Mouse (Mus musculus) urinary bladder, adult 2 months (tissue): ENCODE data around the gene Gm6482. TPM values are rescaled to one million over a fixed set of nuclear protein-coding genes. Genes with fewer than 3 reads are reported as not detected.
"Not testable (repeated sequence)": the region's sequence is repeated elsewhere in the genome, so short reads cannot be mapped to it uniquely, and the experiment has no call there.

Experiments used
- DNase-seq: peaks from one replicate; pipeline ENCODE4 v3.0.0; 2022; ENCODE audit warnings: low spot score
- polyA plus RNA-seq: library from polyadenylated mRNA; depleted of rRNA; stranded (reverse); fragments of >200 nt; gene quantifications from 2 replicates; pipeline ENCODE4 v1.2.3, GENCODE M21; 2012; rRNA removed

Gene Gm6482
- polyA plus RNA-seq: not detected in 2 replicates

GRCm38 (mm10) chr14:41408181-41408580 is at the start of gene Gm6482:
Gene Gm6482, minus strand, starts transcription at chr14:41408281.
- DNase-seq: not testable (repeated sequence)

- not testable (repeated sequence) for DNase-seq
Observed at GRCm38 (mm10) chr14:41453418-41453817, 45.3 kb upstream of the Gm6482 start, which contains the start of gene Gm7954. Gene Gm7954, minus strand, starts transcription at chr14:41453518.

- not testable (repeated sequence) for DNase-seq
Observed at GRCm38 (mm10) chr14:41425393-41426075, 17.5 kb upstream of the Gm6482 start.

DNA sequence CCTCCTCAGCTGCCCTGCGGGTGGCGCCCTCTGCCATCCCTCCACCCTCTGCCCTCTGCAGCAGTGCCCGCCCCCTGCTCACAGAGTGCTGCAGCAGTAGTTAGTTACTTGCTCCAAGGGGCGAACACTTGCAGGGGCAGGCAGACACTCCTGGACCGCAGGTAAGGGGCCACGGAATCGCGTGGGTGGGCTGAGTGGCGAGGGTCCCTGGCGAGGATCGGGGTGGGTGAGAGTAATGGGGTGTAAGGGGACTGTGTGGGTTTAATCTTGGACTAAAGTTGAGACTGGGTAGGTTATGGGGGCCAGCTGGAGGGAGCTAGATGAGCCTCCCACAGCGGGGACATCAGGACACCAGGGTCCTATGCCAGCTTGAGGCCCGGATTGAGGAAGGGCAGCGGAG is 16.6 kb upstream of the Gm6482 start:
- DNase-seq: not testable (repeated sequence)

DNA sequence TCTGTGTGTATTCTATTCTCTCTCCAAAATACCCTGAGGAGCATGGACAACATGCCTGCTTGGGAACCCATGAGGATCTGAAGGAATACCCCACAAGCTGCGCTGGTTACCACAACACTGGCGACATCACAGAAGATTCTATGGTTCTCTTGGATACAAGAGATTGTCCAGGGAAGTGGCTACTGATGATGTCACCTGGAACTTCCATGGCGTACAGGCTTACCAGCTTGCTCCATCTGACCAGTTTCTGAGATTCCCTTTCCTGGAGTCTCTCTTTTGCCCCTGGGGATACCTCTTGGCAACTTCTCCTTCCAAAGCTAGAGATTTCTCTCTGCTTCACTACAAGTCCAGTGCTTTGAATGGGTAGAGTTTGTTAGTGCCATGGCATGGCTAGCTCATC is 21.8 kb downstream of the Gm6482 start, which contains the start of gene Gm7945:
Gm7945 (minus strand) TSS at position 101 of the 400 bp plus-strand sequence.
- not testable (repeated sequence) for DNase-seq

Other genes with a start within 250 kb of the Gm6482 start
- gene Sftpd, start 223.1 kb downstream of the Gm6482 start, polyA plus RNA-seq: not detected in 2 replicates
- gene Gm2832, start 129.5 kb downstream of the Gm6482 start, polyA plus RNA-seq: not detected in 2 replicates
- gene Gm5798, start 59.7 kb downstream of the Gm6482 start, polyA plus RNA-seq: not detected in 2 replicates
- not detected in 2 replicates for gene Gm7945, start 21.9 kb downstream of the Gm6482 start, polyA plus RNA-seq
- not detected in 2 replicates for gene Gm7954, start 45.2 kb upstream of the Gm6482 start, polyA plus RNA-seq
- gene Gm3486, start 81.2 kb upstream of the Gm6482 start, polyA plus RNA-seq: not detected in 2 replicates
- not detected in 2 replicates for gene Gm7970, start 147.3 kb upstream of the Gm6482 start, polyA plus RNA-seq
- gene 1700049E17Rik2, start 164.9 kb upstream of the Gm6482 start, polyA plus RNA-seq: not detected in 2 replicates
- not detected in 2 replicates for gene Gm3072, start 216.3 kb upstream of the Gm6482 start, polyA plus RNA-seq
- gene Gm3676, start 238.2 kb upstream of the Gm6482 start, polyA plus RNA-seq: not detected in 2 replicates